Mouse (Mus musculus): ENCODE measurements around the gene Ccdc13.

- TF ChIP-seq CTCF (conservative IDR thresholded peaks at IDR 0.05; ENCODE audit: insufficient read depth, insufficient read length, low read depth, low read length) (no peak), POLR2A (IDR thresholded peaks at IDR 0.05; ENCODE audit: low read depth, low read length) (no peak)
Observed at GRCm38 (mm10) chr9:121761787-121762186, 77.5 kb downstream of the Ccdc13 start.

Measured in kidney, adult 2 months (tissue).